Mouse (Mus musculus) midbrain, embryonic 14.5 days (tissue): ENCODE measurements at regions not wholly inside any gene's neighbourhood (a gene's known extent, or its start where the extent isn't known, plus 50 kb on each side); places are given as distances from the start of the nearest gene placed in this dataset.

Experiments
- ATAC-seq: fragments of 200-750 bp; cut with Nextera tagmentation; 2 replicates; pipeline ENCODE4 v1.8.0; 2017; ENCODE audit warnings: moderate number of reproducible peaks, moderate library complexity; ENCODE audit not compliant: low FRiP score, low TSS enrichment
- DNase-seq: peaks from one replicate; pipeline ENCODE4 v3.0.0-alpha.2; 2015
- H3K27ac ChIP-seq: fragments of 300-500 bp; sonication (generic); replicated peaks from 2 replicates; pipeline ENCODE4 v1.5.1; 2014; ENCODE audit warnings: mild to moderate bottlenecking, low read depth, low read length, moderate library complexity
- H3K27me3 ChIP-seq: fragments of 300-500 bp; sonication (generic); 2 replicates; pipeline ENCODE4 v1.6.1; 2014; ENCODE audit warnings: low read length, control low read depth, mixed read lengths; ENCODE audit not compliant: control insufficient read depth, insufficient read depth
- H3K36me3 ChIP-seq: fragments of 300-500 bp; sonication (generic); 2 replicates; pipeline ENCODE4 v1.6.1; 2014; ENCODE audit warnings: low read length, control low read depth; ENCODE audit not compliant: control insufficient read depth, insufficient read depth
- H3K4me1 ChIP-seq: fragments of 300-500 bp; sonication (generic); 2 replicates; pipeline ENCODE4 v1.6.1; 2014; ENCODE audit warnings: mild to moderate bottlenecking, antibody characterized with exemption, low read length, control low read depth; ENCODE audit not compliant: control insufficient read depth, insufficient read depth
- H3K4me2 ChIP-seq: fragments of 300-500 bp; sonication (generic); 2 replicates; pipeline ENCODE4 v1.6.1; 2014; ENCODE audit warnings: mild to moderate bottlenecking, low read length, moderate library complexity
- H3K4me3 ChIP-seq: fragments of 300-500 bp; sonication (generic); replicated peaks from 2 replicates; pipeline ENCODE4 v1.5.1; 2014; ENCODE audit warnings: low read depth, low read length
- H3K9ac ChIP-seq: fragments of 300-500 bp; sonication (generic); replicated peaks from 2 replicates; pipeline ENCODE4 v1.6.1; 2014; ENCODE audit warnings: mild to moderate bottlenecking, low read length, moderate library complexity
- H3K9me3 ChIP-seq: fragments of 300-500 bp; sonication (generic); 2 replicates; pipeline ENCODE4 v1.6.1; 2016; ENCODE audit warnings: low read length, control low read depth, mixed read lengths; ENCODE audit not compliant: control insufficient read depth
- whole genome bisulfite sequencing: fragments of 180-500 bp; shearing (Covaris S2); extraction: QIAGEN DNeasy Blood & Tissue Kit; methylation state at CpG from one replicate; pipeline ENCODE4 v1.1.7; 2014; 5-methylcytosine and 5-hydroxymethylcytosine counted together

- Histone ChIP-seq H3K4me3 (no peak overlapping the region), H3K9me3 (no peaks in the 10 kb centered on the region)
- no peak for ATAC-seq
Measured at GRCm38 (mm10) chr4:7385069-7385468, 853.8 kb downstream of the Car8 start.

GRCm38 (mm10) chr4:7379996-7380395 lies 858.8 kb downstream of the Car8 start:
- H3K27me3 ChIP-seq = no peaks in the 10 kb centered on the region

More at GRCm38 (mm10) chr4:7385069-7385468, 853.8 kb downstream of the Car8 start:
- DNase-seq = no peak
- H3K4me2 ChIP-seq = no peak overlapping the region
- H3K36me3 ChIP-seq = no peaks in the 10 kb centered on the region
- no peak overlapping the region for H3K27ac ChIP-seq
- no peaks in the 10 kb centered on the region for H3K4me1 ChIP-seq
- H3K9ac ChIP-seq = no peak overlapping the region
- H3K27me3 ChIP-seq = no peaks in the 10 kb centered on the region

GRCm38 (mm10) chr4:7364238-7365040 lies 874.4 kb downstream of the Car8 start:
- Histone ChIP-seq H3K27me3 (no peaks in the 10 kb centered on the region), H3K9ac (no peak overlapping the region), H3K4me3 (no peak overlapping the region), H3K4me1 (no peaks in the 10 kb centered on the region), H3K9me3 (no peaks in the 10 kb centered on the region), H3K36me3 (no peaks in the 10 kb centered on the region), H3K27ac (0 out of 2 replicates have a peak overlapping the region, but pooled peaks have one; percentile 42), H3K4me2 (no peak overlapping the region)
- ATAC-seq (peak; percentile 57; the same call in 1 of the 2 replicates), DNase-seq (peak; percentile 14)
- WGBS = 73% methylated on average over 3 of the region's 3 CpGs

More at GRCm38 (mm10) chr4:7379996-7380395, 858.8 kb downstream of the Car8 start:
- Histone ChIP-seq H3K4me2 (no peak overlapping the region), H3K27ac (no peak overlapping the region), H3K4me1 (no peaks in the 10 kb centered on the region), H3K9ac (no peak overlapping the region), H3K4me3 (no peak overlapping the region), H3K36me3 (no peaks in the 10 kb centered on the region), H3K9me3 (no peaks in the 10 kb centered on the region)
- ATAC-seq = no peak
- DNase-seq = no peak
- WGBS = 85% methylated on average over 2 of the region's 2 CpGs

GRCm38 (mm10) chr4:7363508-7363907 lies 875.3 kb downstream of the Car8 start:
- Histone ChIP-seq H3K4me3 (no peak overlapping the region), H3K9me3 (no peaks in the 10 kb centered on the region), H3K36me3 (no peaks in the 10 kb centered on the region), H3K27me3 (no peaks in the 10 kb centered on the region), H3K9ac (no peak overlapping the region), H3K27ac (no peak overlapping the region), H3K4me2 (no peak overlapping the region), H3K4me1 (no peaks in the 10 kb centered on the region)
- WGBS = 95% methylated on average over 2 of the region's 2 CpGs
- ATAC-seq = no peak
- no peak for DNase-seq

- WGBS = 91% methylated on average over 3 of the region's 3 CpGs
- Histone ChIP-seq H3K27me3 (no peaks in the 10 kb centered on the region), H3K4me2 (no peak overlapping the region), H3K9ac (no peak overlapping the region), H3K9me3 (no peaks in the 10 kb centered on the region), H3K27ac (no peak overlapping the region), H3K4me1 (no peaks in the 10 kb centered on the region), H3K4me3 (no peak overlapping the region), H3K36me3 (no peaks in the 10 kb centered on the region)
- no peak for DNase-seq
- no peak for ATAC-seq
Measured at GRCm38 (mm10) chr4:7356202-7356601, 882.6 kb downstream of the Car8 start.

- no peak overlapping the region for H3K4me3 ChIP-seq
- no peak for ATAC-seq
- no peaks in the 10 kb centered on the region for H3K9me3 ChIP-seq
- no peaks in the 10 kb centered on the region for H3K27me3 ChIP-seq
- no peaks in the 10 kb centered on the region for H3K4me1 ChIP-seq
- no peak overlapping the region for H3K27ac ChIP-seq
- no peaks in the 10 kb centered on the region for H3K36me3 ChIP-seq
- 89% methylated on average over 1 of the region's 1 CpGs for WGBS
- no peak for DNase-seq
- H3K9ac ChIP-seq = no peak overlapping the region
- H3K4me2 ChIP-seq = no peak overlapping the region
Measured at GRCm38 (mm10) chr4:7347317-7347716, 891.5 kb downstream of the Car8 start.

GRCm38 (mm10) chr4:7341159-7341558 lies 897.7 kb downstream of the Car8 start:
- H3K9ac ChIP-seq = no peak overlapping the region
- no peaks in the 10 kb centered on the region for H3K4me1 ChIP-seq
- H3K36me3 ChIP-seq = no peaks in the 10 kb centered on the region
- H3K4me3 ChIP-seq = no peak overlapping the region
- H3K4me2 ChIP-seq = no peak overlapping the region
- H3K27ac ChIP-seq = no peak overlapping the region
- H3K27me3 ChIP-seq = no peaks in the 10 kb centered on the region
- DNase-seq (no peak), ATAC-seq (no peak)
- WGBS = 98% methylated on average over 1 of the region's 1 CpGs
- H3K9me3 ChIP-seq = no peaks in the 10 kb centered on the region

- Histone ChIP-seq H3K27me3 (no peaks in the 10 kb centered on the region), H3K4me2 (no peak overlapping the region), H3K9me3 (no peaks in the 10 kb centered on the region), H3K9ac (no peak overlapping the region), H3K4me3 (no peak overlapping the region), H3K4me1 (no peaks in the 10 kb centered on the region), H3K36me3 (no peaks in the 10 kb centered on the region), H3K27ac (no peak overlapping the region)
- WGBS = 87% methylated on average over 4 of the region's 4 CpGs
- ATAC-seq (no peak), DNase-seq (no peak)
Measured at GRCm38 (mm10) chr4:7314261-7314660, 924.6 kb downstream of the Car8 start.

- no peak for ATAC-seq
- no peak for DNase-seq
- H3K4me3 ChIP-seq = no peak overlapping the region
- no peaks in the 10 kb centered on the region for H3K36me3 ChIP-seq
- no peak overlapping the region for H3K4me2 ChIP-seq
- H3K27ac ChIP-seq = no peak overlapping the region
- no peaks in the 10 kb centered on the region for H3K4me1 ChIP-seq
- no peaks in the 10 kb centered on the region for H3K9me3 ChIP-seq
- WGBS = 89% methylated on average over 2 of the region's 2 CpGs
- H3K9ac ChIP-seq = no peak overlapping the region
- H3K27me3 ChIP-seq = no peaks in the 10 kb centered on the region
Measured at GRCm38 (mm10) chr4:7313219-7313618, 925.6 kb downstream of the Car8 start.
